Mouse (Mus musculus) WW6 (cell line): ENCODE measurements around the gene Bank1.

ENCODE experiments used
- DNase-seq: peaks from one replicate; pipeline ENCODE4 v3.0.0-alpha.2; 2013; ENCODE audit warnings: low read depth, low spot score

Bank1 gene

GRCm38 (mm10) chr3:136254713-136255112 lies 71.2 kb downstream of the Bank1 start:
- no peak for DNase-seq

DNA sequence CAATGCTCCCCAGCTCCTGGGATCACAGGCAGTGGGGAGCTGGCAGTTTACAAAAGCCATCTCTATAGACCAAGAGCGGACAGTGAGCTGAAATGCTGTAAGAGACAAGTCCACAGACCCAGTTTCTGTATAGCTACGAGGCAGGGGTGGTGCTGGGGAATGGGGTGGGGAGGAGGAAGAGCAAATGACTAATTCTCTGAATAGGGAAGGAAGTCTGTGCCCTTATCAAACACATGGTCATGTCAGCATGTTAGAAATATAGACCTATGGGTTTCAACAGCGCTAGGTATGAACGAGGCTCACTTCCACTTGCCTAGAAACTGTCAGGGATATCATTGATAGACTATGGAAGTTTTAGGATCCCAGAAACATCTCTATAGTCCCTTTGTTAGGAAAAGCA lies 73.0 kb downstream of the Bank1 start:
- DNase-seq, result no peak

GRCm38 (mm10) chr3:136251578-136251977 lies 74.3 kb downstream of the Bank1 start:
- no peak for DNase-seq

DNA sequence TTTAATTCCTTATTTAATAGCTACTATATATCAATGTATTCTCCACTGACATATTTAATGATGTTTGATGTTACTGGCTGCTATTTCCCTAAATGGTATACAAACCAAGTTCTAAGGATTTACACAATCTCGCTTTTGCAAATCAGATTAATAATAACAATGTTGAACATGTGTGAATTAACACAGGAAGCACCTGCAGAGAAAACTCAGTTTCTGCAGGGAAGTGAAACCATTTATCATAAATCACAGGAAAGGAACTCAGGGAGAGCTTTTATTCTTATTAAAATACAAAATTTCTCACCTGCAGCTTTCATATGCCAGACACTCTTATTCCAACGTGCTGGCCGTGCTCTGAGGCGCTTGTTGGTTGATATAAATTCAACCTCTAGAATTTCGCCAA lies 78.5 kb downstream of the Bank1 start:
- DNase-seq, result no peak

- no peak for DNase-seq
These were observed 80.9 kb downstream of the Bank1 start for GRCm38 (mm10) chr3:136244931-136245330.

GRCm38 (mm10) chr3:136238790-136239189 lies 87.1 kb downstream of the Bank1 start:
- no peak for DNase-seq

GRCm38 (mm10) chr3:136233507-136233906 lies 92.4 kb downstream of the Bank1 start:
- DNase-seq, result no peak

- no peak for DNase-seq
These were observed 95.2 kb downstream of the Bank1 start for GRCm38 (mm10) chr3:136230602-136231151.

GRCm38 (mm10) chr3:136189661-136190228 lies 136.1 kb downstream of the Bank1 start:
- no peak for DNase-seq

- no peak for DNase-seq
These were observed 139.2 kb downstream of the Bank1 start for GRCm38 (mm10) chr3:136186548-136187113.

GRCm38 (mm10) chr3:136171631-136172030 lies 154.2 kb downstream of the Bank1 start:
- no peak for DNase-seq

GRCm38 (mm10) chr3:136168071-136168470 lies 157.8 kb downstream of the Bank1 start:
- DNase-seq, result no peak

DNA sequence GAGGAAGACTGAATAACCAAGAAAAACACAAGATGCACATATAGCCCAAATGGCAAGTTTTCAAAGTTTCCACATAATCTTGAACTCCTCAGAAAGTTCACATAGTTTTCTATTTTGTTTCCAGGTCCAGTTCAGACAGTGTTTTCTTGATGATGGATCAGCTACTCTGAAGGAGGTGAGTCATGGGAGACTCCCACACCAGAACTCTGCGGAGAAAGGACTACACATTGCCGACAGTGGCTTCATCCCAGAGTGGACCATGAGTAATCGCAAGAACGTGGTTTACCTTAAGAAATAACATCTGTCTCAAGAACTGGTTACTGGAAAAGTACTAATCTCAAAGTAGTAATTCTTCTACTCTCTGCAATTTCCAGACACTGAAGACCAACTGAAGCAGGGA lies 159.2 kb downstream of the Bank1 start:
- DNase-seq, result no peak

DNA sequence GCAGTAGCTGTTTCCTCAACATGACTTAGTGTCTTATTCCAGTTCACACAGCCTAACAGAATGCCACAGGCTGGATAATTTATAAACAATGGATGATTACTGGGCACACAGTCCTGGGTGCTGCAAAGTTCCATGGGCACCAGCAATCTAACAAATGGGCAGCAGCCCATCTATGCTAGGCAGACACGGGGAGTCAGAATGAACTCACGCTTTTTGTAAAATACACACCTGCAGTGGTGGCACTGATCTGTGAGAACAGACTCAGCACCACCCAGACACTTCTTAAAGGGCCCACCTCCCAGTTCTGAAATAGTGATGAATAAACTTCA lies 159.9 kb downstream of the Bank1 start:
- DNase-seq, result no peak

- DNase-seq, result no peak
These were observed 160.5 kb downstream of the Bank1 start for GRCm38 (mm10) chr3:136165167-136166032.

GRCm38 (mm10) chr3:136158059-136158458 lies 167.8 kb downstream of the Bank1 start:
- DNase-seq, result no peak

DNA sequence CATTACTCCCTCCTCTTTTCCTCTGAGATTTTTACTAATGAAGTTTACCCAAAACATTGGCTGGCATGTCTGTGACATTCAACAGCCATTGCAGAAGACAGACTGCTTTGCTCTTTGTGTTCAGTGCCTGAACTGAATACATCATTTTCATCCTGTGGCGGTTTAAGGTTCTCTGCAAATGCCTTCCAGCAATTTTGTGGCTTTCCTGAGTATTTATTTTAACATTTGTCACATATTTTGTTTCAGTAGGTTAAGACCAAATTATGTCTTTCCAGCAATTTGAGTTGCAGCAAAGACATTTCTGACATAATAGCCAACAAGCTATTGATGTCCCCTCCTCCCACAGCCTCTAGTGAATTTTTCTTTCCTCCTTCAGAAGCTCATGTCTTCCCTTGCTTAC lies 170.3 kb downstream of the Bank1 start:
- no peak for DNase-seq

- DNase-seq, result no peak
These were observed 175.0 kb downstream of the Bank1 start for GRCm38 (mm10) chr3:136150886-136151285.

GRCm38 (mm10) chr3:136147166-136147565 lies 178.7 kb downstream of the Bank1 start:
- DNase-seq, result no peak

GRCm38 (mm10) chr3:136132013-136132412 lies 193.9 kb downstream of the Bank1 start:
- DNase-seq, result no peak

- DNase-seq, result no peak
These were observed 210.2 kb downstream of the Bank1 start for GRCm38 (mm10) chr3:136115478-136116215.
